Mouse (Mus musculus) heart, adult 2 months (tissue): ENCODE results near the gene Aldh3b2. TPM values are rescaled to one million over a fixed set of nuclear protein-coding genes. Genes with fewer than 3 reads are reported as not detected.
A peak's percentile ranks its signal among the peaks of the same experiment; 100 is the strongest.

Experiments
- DNase-seq, 2 experiments: peaks; one replicate each; pipeline ENCODE4 v3.0.0; 2021
- H3K27ac ChIP-seq: fragments of 200-600 bp; 2 replicates; pipeline ENCODE4 v1.8.1; 2022
- H3K27me3 ChIP-seq: fragments of 200-500 bp; 2 replicates; pipeline ENCODE4 v1.6.1; 2012; ENCODE audit warnings: mild to moderate bottlenecking, low read length, inconsistent platforms, mixed read lengths; ENCODE audit not compliant: control insufficient read depth, insufficient read depth
- H3K36me3 ChIP-seq: fragments of 200-500 bp; 2 replicates; pipeline ENCODE4 v1.6.1; 2012; ENCODE audit warnings: low read length, inconsistent platforms; ENCODE audit not compliant: control insufficient read depth, insufficient read depth
- H3K4me1 ChIP-seq: fragments of 200-500 bp; 2 replicates; pipeline ENCODE4 v1.6.1; 2011; ENCODE audit warnings: low read length; ENCODE audit not compliant: control insufficient read depth, insufficient read depth
- H3K4me3 ChIP-seq: fragments of 200-600 bp; 2 replicates; pipeline ENCODE4 v1.8.1; 2022
- H3K79me2 ChIP-seq: fragments of 200-500 bp; replicated peaks from 2 replicates; pipeline ENCODE4 v1.6.1; 2012; ENCODE audit warnings: mild to moderate bottlenecking, inconsistent platforms, low read length, moderate library complexity, mixed read lengths; ENCODE audit not compliant: control insufficient read depth, insufficient read depth
- H3K9ac ChIP-seq: fragments of 200-500 bp; 2 replicates; pipeline ENCODE4 v1.6.1; 2012; ENCODE audit warnings: low read depth, mild to moderate bottlenecking, control low read depth, inconsistent platforms, low read length, mixed read lengths
- CTCF ChIP-seq: fragments of 200-600 bp; IDR thresholded peaks from 2 replicates; pipeline ENCODE4 v1.8.1; 2022; ENCODE audit warnings: antibody characterized with exemption, mild to moderate bottlenecking, moderate library complexity
- EP300 ChIP-seq: fragments of 200-500 bp; IDR thresholded peaks from 2 replicates; pipeline ENCODE4 v1.6.1; 2011; ENCODE audit warnings: low read depth, low read length, control low read depth; ENCODE audit not compliant: insufficient read depth
- POLR2A ChIP-seq: fragments of 200-500 bp; IDR thresholded peaks from 2 replicates; pipeline ENCODE4 v1.6.1; 2011; ENCODE audit warnings: mild to moderate bottlenecking, low read depth, low read length, control low read depth; ENCODE audit not compliant: insufficient read depth
- WGBS: fragments of 180-500 bp; shearing (Covaris S2); methylation state at CpG from one replicate; pipeline ENCODE4 v1.1.7; 2018; 5-methylcytosine and 5-hydroxymethylcytosine counted together
- intact Hi-C: fragments of 180-260 bp; cut with DNase I; formaldehyde crosslinking; loops from one replicate; pipeline ENCODE4 v1.15.1; 2025
- long read RNA-seq: library from polyadenylated mRNA; stranded (forward); transcript quantifications from one replicate; pipeline ENCODE4 v2.0.0, GENCODE M21; 2021
- polyA plus RNA-seq: library from polyadenylated mRNA; depleted of rRNA; stranded (reverse); fragments of >200 nt; gene quantifications from 2 replicates; pipeline ENCODE4 v1.2.3, GENCODE M21; 2012; rRNA removed
- total RNA-seq, 2 experiments: library from RNA; stranded (reverse); gene quantifications; 2 replicates each; pipeline ENCODE4 v1.2.3; 2021

Gene Aldh3b2
- total RNA-seq, result under 1 TPM; 0.18 to 0.26 TPM
- 0.91 and 1.6 TPM in 2 replicates for polyA plus RNA-seq
- long read RNA-seq, result 0 reads

GRCm38 (mm10) chr19:3972229-3972628, at the start of gene Aldh3b2:
TSS of gene Aldh3b2 (plus strand) at chr19:3972328.
- WGBS, result 63% methylated on average over 9 of the region's 9 CpGs
- TF ChIP-seq EP300 (no peak), POLR2A (no peak), CTCF (no peak)
- H3K27ac ChIP-seq, result no peak within 1 kb of the TSS
- H3K4me3 ChIP-seq, result no peak within 1 kb of the TSS
- H3K27me3 ChIP-seq, result no peaks in the 10 kb centered on the region
- intact Hi-C loops, result no loop called here
- no peak within 1 kb of the TSS for H3K9ac ChIP-seq
- no peak for DNase-seq
- no peaks in the 10 kb centered on the region for H3K36me3 ChIP-seq
- H3K4me1 ChIP-seq, result no peaks in the 10 kb centered on the region
- H3K79me2 ChIP-seq, result no peaks in the 10 kb centered on the region

- Histone ChIP-seq H3K4me1 (peaks cover 19% of the 10 kb centered on the region), H3K36me3 (no peaks in the 10 kb centered on the region), H3K4me3 (no peak overlapping the region), H3K27ac (peak overlapping the region; percentile 70; the same call in 1 of the 2 replicates), H3K27me3 (no peaks in the 10 kb centered on the region), H3K9ac (no peak overlapping the region), H3K79me2 (no peaks in the 10 kb centered on the region)
- DNase-seq, result peak in 1 of 2 experiments; percentile 45
- no peak for TF ChIP-seq EP300
- no peak for TF ChIP-seq CTCF
- TF ChIP-seq POLR2A, result no peak
- 47% methylated on average over 10 of the region's 10 CpGs for WGBS
- intact Hi-C loops, result no loop called here
Measured at GRCm38 (mm10) chr19:3922661-3923371, 49.3 kb upstream of the Aldh3b2 start.

- H3K27me3 ChIP-seq, result no peaks in the 10 kb centered on the region
- no peak overlapping the region for H3K9ac ChIP-seq
- 37% methylated on average over 13 of the region's 13 CpGs for WGBS
- TF ChIP-seq POLR2A, result no peak
- TF ChIP-seq EP300, result peak; percentile 70; the same call in 1 of the 2 replicates
- H3K4me1 ChIP-seq, result peaks cover 19% of the 10 kb centered on the region
- no peaks in the 10 kb centered on the region for H3K36me3 ChIP-seq
- peak overlapping the region; percentile 70 for H3K27ac ChIP-seq
- no peaks in the 10 kb centered on the region for H3K79me2 ChIP-seq
- no peak overlapping the region for H3K4me3 ChIP-seq
- peak; percentile 67 to 77 for DNase-seq
- intact Hi-C loops, result no loop called here
Measured at GRCm38 (mm10) chr19:3923586-3923985, 48.5 kb upstream of the Aldh3b2 start.

DNA sequence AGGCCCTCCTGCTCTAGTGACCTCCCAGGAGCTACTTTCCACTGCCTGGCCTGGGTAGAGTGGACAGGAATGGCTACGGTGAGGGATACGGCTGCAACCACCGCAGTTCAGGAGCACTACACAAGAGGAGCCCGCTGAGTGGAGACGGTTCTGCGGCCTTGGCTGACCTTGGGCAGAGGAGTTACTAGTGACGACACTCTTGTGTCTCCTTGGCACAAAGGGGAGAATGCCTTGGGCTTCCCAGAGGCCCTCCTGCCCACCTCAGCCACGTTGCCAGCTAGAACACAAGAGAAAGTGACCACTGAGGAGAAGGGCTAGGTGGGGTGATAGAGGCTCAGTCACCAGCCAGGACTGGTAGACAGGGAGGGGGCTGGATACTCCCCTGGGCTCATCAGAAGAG, 47.9 kb upstream of the Aldh3b2 start:
- peak overlapping the region; percentile 70 for H3K27ac ChIP-seq
- H3K36me3 ChIP-seq, result no peaks in the 10 kb centered on the region
- H3K4me1 ChIP-seq, result peaks cover 21% of the 10 kb centered on the region
- TF ChIP-seq CTCF, result no peak
- no peak for TF ChIP-seq EP300
- TF ChIP-seq POLR2A, result no peak
- intact Hi-C loops, result no loop called here
- WGBS, result 48% methylated on average over 8 of the region's 8 CpGs
- no peaks in the 10 kb centered on the region for H3K79me2 ChIP-seq
- DNase-seq, result peak in 1 of 2 experiments; percentile 7
- H3K27me3 ChIP-seq, result no peaks in the 10 kb centered on the region
- H3K4me3 ChIP-seq, result no peak overlapping the region
- H3K9ac ChIP-seq, result no peak overlapping the region

DNA sequence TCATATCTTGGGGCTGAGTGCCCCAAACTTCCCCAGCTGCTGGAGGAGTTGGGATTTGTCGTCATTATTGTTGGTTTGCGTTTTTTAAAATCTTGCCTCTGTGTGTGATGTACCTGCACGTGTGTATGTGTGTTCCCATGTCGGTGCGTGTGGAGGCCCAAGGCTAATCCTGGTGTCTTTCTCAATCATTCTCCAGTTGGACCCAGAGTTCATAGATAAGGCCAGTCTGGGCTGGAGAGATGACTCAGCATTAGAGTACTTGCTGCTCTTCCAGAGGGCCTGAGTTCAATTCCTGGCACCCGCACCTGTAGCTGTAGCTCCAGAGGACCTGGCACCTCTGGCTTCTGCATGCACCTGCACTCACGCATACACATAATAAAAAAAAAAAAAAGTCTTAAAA, 47.3 kb upstream of the Aldh3b2 start:
- Histone ChIP-seq H3K9ac (no peak overlapping the region), H3K79me2 (no peaks in the 10 kb centered on the region), H3K4me1 (peaks cover 27% of the 10 kb centered on the region), H3K36me3 (no peaks in the 10 kb centered on the region), H3K4me3 (no peak overlapping the region), H3K27ac (no peak overlapping the region; the same call in 1 of the 2 replicates), H3K27me3 (no peaks in the 10 kb centered on the region)
- intact Hi-C loops, result no loop called here
- 91% methylated on average over 7 of the region's 7 CpGs for WGBS
- no peak for TF ChIP-seq POLR2A
- TF ChIP-seq EP300, result no peak
- DNase-seq, result no peak

GRCm38 (mm10) chr19:3925859-3926258, 46.3 kb upstream of the Aldh3b2 start:
- WGBS, result 93% methylated on average over 6 of the region's 6 CpGs
- Histone ChIP-seq H3K79me2 (no peaks in the 10 kb centered on the region), H3K27ac (no peak overlapping the region), H3K36me3 (no peaks in the 10 kb centered on the region), H3K9ac (no peak overlapping the region), H3K4me3 (no peak overlapping the region), H3K4me1 (peaks cover 33% of the 10 kb centered on the region), H3K27me3 (no peaks in the 10 kb centered on the region)
- intact Hi-C loops, result no loop called here
- TF ChIP-seq POLR2A, result no peak
- no peak for TF ChIP-seq EP300
- TF ChIP-seq CTCF, result no peak
- no peak for DNase-seq
